Mouse (Mus musculus): Measurements from ENCODE around the gene Gm47283.

DNA sequence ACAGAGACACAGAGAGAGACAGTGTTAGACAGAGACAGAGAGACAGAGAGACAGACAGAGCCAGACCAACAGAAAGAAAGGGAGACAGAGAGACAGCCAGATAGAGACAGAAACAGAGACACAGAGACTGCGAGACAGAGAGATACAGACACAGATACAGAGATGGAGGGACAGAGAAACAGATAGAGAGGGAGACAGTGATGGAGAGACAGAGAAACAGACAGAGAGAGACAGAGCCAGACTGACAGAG lies 46.2 kb upstream of the Gm47283 start:
- TF ChIP-seq CTCF (IDR thresholded peaks at IDR 0.05; ENCODE audit: control insufficient read depth, insufficient read depth, insufficient replicate concordance, low read depth, low read length) (no peak), POLR2A (IDR thresholded peaks at IDR 0.05; ENCODE audit: control insufficient read depth, low read depth, low read length) (no peak)
